Mouse (Mus musculus) ES-Bruce4 (cell line): ENCODE data around the gene Glycam1. TPM values are rescaled to one million over a fixed set of nuclear protein-coding genes. Genes with fewer than 3 reads are reported as not detected.

ENCODE experiments used
- H3K27ac ChIP-seq: 2 replicates; pipeline ENCODE4 v1.5.1; 2012; ENCODE audit warnings: low read length, inconsistent platforms; ENCODE audit not compliant: insufficient read depth
- H3K27me3 ChIP-seq: 2 replicates; pipeline ENCODE4 v1.6.1; 2012; ENCODE audit warnings: mild to moderate bottlenecking, low read length, inconsistent platforms; ENCODE audit not compliant: control insufficient read depth, poor library complexity, insufficient read depth, severe bottlenecking
- H3K36me3 ChIP-seq: 2 replicates; pipeline ENCODE4 v1.6.1; 2012; ENCODE audit warnings: inconsistent platforms, mild to moderate bottlenecking, low read length, moderate library complexity; ENCODE audit not compliant: control insufficient read depth, poor library complexity, insufficient read depth, severe bottlenecking
- H3K4me1 ChIP-seq: one replicate; pipeline ENCODE4 v1.8.1; 2011; ENCODE audit warnings: low read length; ENCODE audit not compliant: control insufficient read depth, insufficient read depth
- H3K4me3 ChIP-seq: 2 replicates; pipeline ENCODE4 v1.5.1; 2011; ENCODE audit warnings: low read depth, mild to moderate bottlenecking, low read length
- H3K9ac ChIP-seq: 2 replicates; pipeline ENCODE4 v1.6.1; 2012; ENCODE audit warnings: low read depth, mild to moderate bottlenecking, inconsistent platforms; ENCODE audit not compliant: poor library complexity, severe bottlenecking
- H3K9me3 ChIP-seq: replicated peaks from 2 replicates; pipeline ENCODE4 v1.6.1; 2012; ENCODE audit warnings: mild to moderate bottlenecking, low read length, inconsistent platforms; ENCODE audit not compliant: control insufficient read depth, poor library complexity, insufficient read depth, severe bottlenecking
- CTCF ChIP-seq: IDR thresholded peaks from one replicate; pipeline ENCODE4 v1.8.1; 2011; ENCODE audit warnings: low read depth, low read length
- EP300 ChIP-seq: IDR thresholded peaks from 2 replicates; pipeline ENCODE4 v1.6.1; 2011; ENCODE audit warnings: low read depth, low read length; ENCODE audit not compliant: insufficient read depth
- POLR2A ChIP-seq: IDR thresholded peaks from one replicate; pipeline ENCODE4 v1.8.1; 2011; ENCODE audit warnings: low read length; ENCODE audit not compliant: insufficient read depth
- polyA plus RNA-seq: library from polyadenylated mRNA; stranded (reverse); fragments of >200 nt; gene quantifications from 2 replicates; pipeline ENCODE4 v1.2.4, GENCODE M21; 2011; ENCODE audit warnings: low read depth; ENCODE audit not compliant: missing spikeins, insufficient read depth, insufficient read length

The Glycam1 gene
- polyA plus RNA-seq, 1 experiment, result not detected

DNA sequence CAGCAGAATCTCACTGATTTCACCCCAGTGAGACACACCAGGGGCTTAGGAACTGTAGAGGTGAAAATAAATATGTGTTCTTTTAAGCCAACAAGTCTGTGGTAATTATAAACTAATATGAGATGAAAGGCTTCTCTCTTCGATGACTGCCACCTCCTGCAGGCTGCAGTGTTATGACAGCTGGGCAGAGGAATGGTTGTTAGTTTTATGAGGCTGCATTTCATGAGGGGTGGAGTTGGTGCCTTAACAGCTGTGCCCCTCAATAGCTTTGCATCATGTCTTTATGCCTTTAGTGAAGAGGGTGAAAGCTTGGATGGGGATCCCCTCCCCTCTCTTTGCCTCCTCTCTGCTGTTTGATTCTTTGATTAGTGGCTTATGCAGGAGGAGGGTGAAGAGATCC is 13.8 kb downstream of the Glycam1 start:
- Histone ChIP-seq H3K9ac (no peak overlapping the region), H3K27me3 (no peaks in the 10 kb centered on the region; the same call in 1 of the 2 replicates), H3K27ac (no peak overlapping the region), H3K4me3 (no peak overlapping the region), H3K9me3 (peaks cover 7% of the 10 kb centered on the region), H3K4me1 (no peaks in the 10 kb centered on the region), H3K36me3 (no peaks in the 10 kb centered on the region; the same call in 1 of the 2 replicates)
- TF ChIP-seq EP300, result no peak
- no peak for TF ChIP-seq CTCF
- TF ChIP-seq POLR2A, result no peak

DNA sequence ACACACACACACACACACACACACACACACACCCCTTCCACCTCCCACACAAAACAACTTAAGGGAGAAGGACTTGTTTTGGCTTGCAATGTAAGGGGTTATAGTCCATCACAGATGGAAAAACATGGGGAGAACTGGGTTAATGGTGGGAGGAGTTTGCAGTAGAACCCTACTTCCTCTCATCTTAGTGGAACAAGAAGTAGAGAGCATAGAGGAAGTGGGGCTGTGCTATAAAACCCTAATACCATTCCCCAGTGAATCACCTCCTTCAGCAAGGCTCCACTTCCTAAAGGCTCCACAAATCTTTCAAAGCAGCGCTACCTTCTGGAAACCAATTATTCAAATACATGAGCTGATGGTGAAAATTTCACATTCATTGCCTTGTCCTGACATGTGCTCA is 15.4 kb downstream of the Glycam1 start:
- Histone ChIP-seq H3K27me3 (no peaks in the 10 kb centered on the region; the same call in 1 of the 2 replicates), H3K9ac (no peak overlapping the region), H3K4me3 (no peak overlapping the region), H3K4me1 (no peaks in the 10 kb centered on the region), H3K9me3 (peaks cover 7% of the 10 kb centered on the region), H3K27ac (no peak overlapping the region), H3K36me3 (no peaks in the 10 kb centered on the region; the same call in 1 of the 2 replicates)
- TF ChIP-seq CTCF (no peak), EP300 (no peak), POLR2A (no peak)

- no peak for TF ChIP-seq EP300
- no peak for TF ChIP-seq POLR2A
- TF ChIP-seq CTCF, result no peak
- H3K4me3 ChIP-seq, result no peak overlapping the region
Measured at GRCm38 (mm10) chr15:103547983-103548382, 16.9 kb downstream of the Glycam1 start.

GRCm38 (mm10) chr15:103542526-103542925 is 22.4 kb downstream of the Glycam1 start:
- H3K36me3 ChIP-seq, result no peaks in the 10 kb centered on the region
- no peaks in the 10 kb centered on the region for H3K27me3 ChIP-seq
- H3K4me1 ChIP-seq, result no peaks in the 10 kb centered on the region
- H3K27ac ChIP-seq, result no peak overlapping the region
- TF ChIP-seq EP300, result no peak
- TF ChIP-seq POLR2A, result no peak
- TF ChIP-seq CTCF, result no peak
- H3K9me3 ChIP-seq, result no peaks in the 10 kb centered on the region
- H3K9ac ChIP-seq, result no peak overlapping the region
- no peak overlapping the region for H3K4me3 ChIP-seq

More at GRCm38 (mm10) chr15:103547983-103548382, 16.9 kb downstream of the Glycam1 start:
- Histone ChIP-seq H3K27me3 (no peaks in the 10 kb centered on the region; the same call in 1 of the 2 replicates), H3K27ac (no peak overlapping the region), H3K4me1 (no peaks in the 10 kb centered on the region), H3K9ac (no peak overlapping the region), H3K9me3 (peaks cover 3% of the 10 kb centered on the region; the same call in 1 of the 2 replicates), H3K36me3 (no peaks in the 10 kb centered on the region)

- Histone ChIP-seq H3K27me3 (no peaks in the 10 kb centered on the region), H3K9ac (no peak overlapping the region), H3K36me3 (no peaks in the 10 kb centered on the region), H3K9me3 (no peaks in the 10 kb centered on the region), H3K4me3 (no peak overlapping the region), H3K4me1 (no peaks in the 10 kb centered on the region), H3K27ac (no peak overlapping the region)
- no peak for TF ChIP-seq POLR2A
- TF ChIP-seq CTCF, result no peak
- TF ChIP-seq EP300, result no peak
Measured at GRCm38 (mm10) chr15:103540646-103541045, 24.2 kb downstream of the Glycam1 start.

- H3K4me3 ChIP-seq, result no peak overlapping the region
- TF ChIP-seq POLR2A, result no peak
- no peak for TF ChIP-seq CTCF
- no peak for TF ChIP-seq EP300
- H3K4me1 ChIP-seq, result no peaks in the 10 kb centered on the region
- H3K27ac ChIP-seq, result no peak overlapping the region
- H3K9me3 ChIP-seq, result no peaks in the 10 kb centered on the region
- no peaks in the 10 kb centered on the region for H3K36me3 ChIP-seq
- H3K27me3 ChIP-seq, result no peaks in the 10 kb centered on the region
- H3K9ac ChIP-seq, result no peak overlapping the region
Measured at GRCm38 (mm10) chr15:103539259-103539658, 25.6 kb downstream of the Glycam1 start.
